Mouse (Mus musculus) liver, postnatal 0 days (tissue): ENCODE results near the gene Bmt2.

Source experiments
- CTCF ChIP-seq: sonication (generic); IDR thresholded peaks from 2 replicates; pipeline ENCODE4 v1.5.1; 2016; ENCODE audit warnings: antibody characterized with exemption, low read depth
- EP300 ChIP-seq: IDR thresholded peaks from 2 replicates; pipeline ENCODE4 v1.6.1; 2016; ENCODE audit warnings: antibody characterized with exemption, low read depth, mild to moderate bottlenecking

DNA sequence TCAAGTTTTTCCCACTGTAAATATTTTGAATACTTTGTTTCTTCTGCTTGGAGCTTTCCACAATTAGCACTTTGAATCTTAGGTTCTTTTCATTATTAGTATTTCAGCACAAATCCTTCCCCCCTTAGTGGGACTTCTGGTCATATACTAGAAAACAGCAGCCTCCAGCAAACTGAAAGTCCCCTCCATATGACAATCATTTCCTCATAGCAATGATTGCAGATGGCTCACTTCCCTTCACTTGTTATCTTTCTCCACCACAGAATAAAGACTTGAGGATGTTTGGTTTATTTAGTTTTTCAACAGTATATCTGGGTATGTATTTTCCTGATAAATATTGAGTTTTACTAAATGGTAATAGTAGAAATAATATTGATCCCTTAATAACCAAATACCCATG lies 12.6 kb upstream of the Bmt2 start:
- TF ChIP-seq CTCF: no peak
- no peak for TF ChIP-seq EP300
